Mouse (Mus musculus): ENCODE measurements around the gene Aox2.

The Aox2 gene

GRCm38 (mm10) chr1:58278026-58278425 lies at the start of gene Aox2:
Gene Aox2 (plus strand): TSS chr1:58278326.
- DNase-seq (ENCODE audit: low read depth, low spot score), result no peak

DNA sequence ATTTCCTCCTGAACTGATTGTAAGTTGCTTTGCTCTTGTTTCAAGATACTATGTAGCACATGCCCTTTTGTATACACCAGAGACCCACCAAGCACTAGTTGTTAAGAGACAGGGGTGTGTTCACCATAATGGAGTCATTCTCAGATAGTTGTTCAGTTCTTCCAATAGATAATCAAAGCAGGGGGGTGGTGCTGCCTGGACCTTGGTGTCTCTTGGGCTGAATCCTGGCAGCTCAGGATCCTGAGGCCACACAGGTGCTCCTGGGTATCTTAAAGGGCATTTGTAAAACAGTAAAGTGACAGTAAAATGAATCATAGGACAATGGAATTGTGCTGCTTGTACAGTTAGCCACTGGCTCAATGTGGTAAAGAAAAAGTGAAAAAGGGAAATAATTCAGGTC lies 49.2 kb upstream of the Aox2 start:
- DNase-seq (ENCODE audit: low read depth, low spot score), result no peak

DNA sequence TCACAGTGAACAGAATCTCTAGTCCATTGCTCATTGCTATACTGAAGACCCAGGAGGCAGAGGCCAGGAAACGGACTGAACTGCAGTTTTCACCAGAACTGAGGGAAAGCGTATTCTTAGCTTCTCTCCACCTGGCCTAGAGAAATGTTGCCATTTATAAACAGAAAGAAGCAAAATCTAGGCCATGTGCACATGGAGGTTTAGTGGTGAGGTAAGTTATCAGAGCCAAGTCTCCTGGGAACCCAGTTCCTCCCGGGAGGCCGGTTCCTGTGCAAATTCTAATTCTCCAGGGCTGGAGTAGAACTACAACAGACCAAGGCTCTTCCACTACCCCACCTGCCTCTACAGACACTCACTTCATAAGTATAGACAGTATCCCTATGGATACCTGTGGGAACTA lies 48.4 kb upstream of the Aox2 start:
- no peak for DNase-seq (ENCODE audit: low read depth, low spot score)

GRCm38 (mm10) chr1:58230542-58230941 lies 47.6 kb upstream of the Aox2 start:
- no peak for DNase-seq (ENCODE audit: low read depth, low spot score)

DNA sequence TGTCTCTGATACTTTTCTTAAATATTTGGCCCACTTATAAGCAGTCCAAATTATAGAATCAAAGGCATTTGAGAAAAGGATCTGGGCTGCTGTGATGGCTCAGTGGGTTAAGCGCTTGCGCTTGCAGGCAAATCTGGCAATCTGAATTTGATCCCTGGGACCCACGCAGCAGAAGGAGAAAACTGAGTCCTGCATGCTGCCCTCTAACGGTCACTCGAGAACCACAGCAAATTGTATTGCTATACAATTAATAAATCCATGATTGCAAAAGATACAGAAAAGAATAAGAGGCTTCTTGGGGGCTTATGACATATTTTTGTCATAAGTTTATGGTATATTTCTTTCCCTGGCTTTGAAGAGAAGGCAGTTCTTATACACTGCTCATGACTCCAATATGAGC lies 42.7 kb upstream of the Aox2 start:
- no peak for DNase-seq (ENCODE audit: low read depth, low spot score)

GRCm38 (mm10) chr1:58237527-58238299 lies 40.4 kb upstream of the Aox2 start:
- DNase-seq (ENCODE audit: low read depth, low spot score), result no peak

DNA sequence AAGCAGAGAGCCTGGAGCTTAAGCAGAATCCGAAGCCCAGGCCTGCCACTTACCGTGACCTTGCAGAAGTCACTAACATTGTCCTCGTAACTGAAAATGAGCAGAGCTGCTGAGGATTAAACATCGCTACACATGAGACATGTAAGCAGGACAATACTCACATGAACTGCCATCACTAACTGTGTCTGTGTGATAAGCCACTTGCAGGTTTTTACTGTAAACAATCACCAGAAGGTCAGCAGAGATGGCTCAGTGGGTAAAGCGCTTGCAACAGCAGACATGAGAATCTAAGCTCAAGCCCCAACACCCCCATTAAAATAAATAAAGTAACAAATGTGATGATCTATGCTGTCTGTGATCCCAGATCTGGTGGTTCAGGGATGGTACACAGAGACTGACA lies 39.7 kb upstream of the Aox2 start:
- DNase-seq (ENCODE audit: low read depth, low spot score), result no peak

- no peak for DNase-seq (ENCODE audit: low read depth, low spot score)
These were observed 39.2 kb upstream of the Aox2 start for GRCm38 (mm10) chr1:58238961-58239360.

GRCm38 (mm10) chr1:58240347-58240746 lies 37.8 kb upstream of the Aox2 start:
- peak; percentile 46 for DNase-seq (ENCODE audit: low read depth, low spot score)

- no peak for DNase-seq (ENCODE audit: low read depth, low spot score)
These were observed 33.6 kb upstream of the Aox2 start for GRCm38 (mm10) chr1:58244487-58244886.

- no peak for DNase-seq (ENCODE audit: low read depth, low spot score)
These were observed 29.6 kb upstream of the Aox2 start for GRCm38 (mm10) chr1:58248518-58248917.

DNA sequence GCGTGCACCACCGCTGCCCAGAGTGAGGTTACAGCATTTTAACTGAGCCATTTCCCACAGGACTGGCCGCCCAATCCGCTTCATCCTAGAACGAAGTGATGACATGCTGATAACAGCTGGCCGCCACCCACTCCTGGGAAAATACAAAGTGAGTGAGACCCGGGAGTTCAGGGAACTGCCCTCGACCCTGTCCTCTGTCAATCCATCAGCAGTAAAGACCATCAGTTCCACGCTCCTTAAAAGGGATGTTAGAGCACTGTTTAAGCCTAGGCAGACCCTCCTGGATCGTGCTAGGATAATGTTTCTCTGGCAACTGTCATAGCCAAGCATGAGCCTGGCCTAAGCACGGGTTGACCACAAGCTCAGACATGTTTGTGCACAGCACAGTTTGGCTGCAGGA lies 24.7 kb upstream of the Aox2 start:
- no peak for DNase-seq (ENCODE audit: low read depth, low spot score)

DNA sequence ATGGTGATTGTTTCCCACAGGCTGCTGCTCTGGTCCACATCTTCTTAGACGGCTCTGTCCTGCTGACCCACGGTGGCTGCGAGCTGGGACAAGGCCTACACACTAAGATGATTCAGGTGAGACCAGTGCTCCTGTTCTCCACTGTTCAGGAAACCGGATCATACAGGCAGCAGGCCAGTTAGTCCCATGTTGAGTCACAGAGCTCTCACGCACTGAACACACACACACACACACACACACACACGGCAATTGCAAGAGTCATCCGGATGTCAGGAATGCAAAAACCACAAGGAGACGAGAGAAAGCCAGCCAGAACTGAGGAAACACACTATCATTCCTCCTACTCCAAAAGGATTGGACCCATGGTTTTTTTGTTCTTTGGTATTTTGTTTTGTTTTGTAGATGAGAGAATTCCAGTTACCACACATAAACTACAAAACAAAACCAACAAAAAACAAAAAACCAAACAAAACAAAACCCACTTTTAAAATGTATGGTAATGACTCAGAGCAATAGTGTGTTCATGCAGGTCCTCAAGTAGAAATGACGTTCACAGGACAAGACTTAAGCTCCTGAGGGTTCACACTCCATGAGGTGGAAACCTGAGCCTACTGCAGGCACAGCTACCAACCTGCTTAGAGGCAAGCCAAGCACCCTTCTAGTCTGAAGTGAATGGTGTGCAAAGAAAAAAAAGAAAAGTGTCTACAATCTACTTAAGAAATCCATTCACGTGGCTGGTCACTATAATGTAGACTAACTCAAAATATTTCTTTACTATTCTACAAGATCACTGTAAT lies 20.7 kb upstream of the Aox2 start:
- DNase-seq (ENCODE audit: low read depth, low spot score), result no peak

GRCm38 (mm10) chr1:58260311-58260710 lies 17.8 kb upstream of the Aox2 start:
- DNase-seq (ENCODE audit: low read depth, low spot score), result no peak

GRCm38 (mm10) chr1:58268231-58268630 lies 9.9 kb upstream of the Aox2 start:
- DNase-seq (ENCODE audit: low read depth, low spot score), result no peak

DNA sequence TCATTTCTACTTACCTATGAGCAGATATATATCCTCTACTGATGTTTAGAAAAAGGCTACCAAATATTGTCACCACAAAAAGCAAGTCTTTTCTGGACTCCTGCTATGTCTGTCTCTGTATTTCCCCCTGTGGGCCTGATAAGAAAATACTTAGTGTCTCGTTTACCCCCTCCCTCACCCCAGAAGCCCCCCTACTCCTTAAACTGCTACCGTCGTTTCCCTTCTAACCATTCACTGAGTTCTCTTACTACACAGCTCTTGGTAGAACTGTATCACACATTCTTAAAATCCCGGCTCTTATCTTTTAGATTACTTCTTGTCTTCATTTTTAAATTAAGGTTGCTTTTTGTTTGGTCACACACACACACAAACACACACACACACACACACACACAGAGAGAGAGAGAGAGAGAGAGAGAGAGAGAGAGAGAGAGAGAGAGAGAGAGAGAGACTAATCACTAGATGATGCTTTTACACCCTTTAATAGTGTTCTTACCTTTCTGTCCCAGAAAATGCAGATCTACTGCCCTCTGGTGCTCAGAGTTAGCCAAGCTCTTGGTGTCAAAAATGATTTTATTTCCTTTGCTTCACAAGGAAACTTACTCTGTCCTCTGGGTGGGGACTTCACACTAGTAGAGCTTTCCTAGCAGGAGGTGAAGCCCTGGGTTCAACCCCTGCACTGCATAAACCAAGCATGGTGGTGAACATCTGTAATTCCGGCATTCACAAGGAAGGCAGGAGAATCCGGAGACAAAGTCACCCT lies 7.1 kb upstream of the Aox2 start:
- DNase-seq (ENCODE audit: low read depth, low spot score), result peak; percentile 14

GRCm38 (mm10) chr1:58275879-58276278 lies 2.2 kb upstream of the Aox2 start:
- no peak for DNase-seq (ENCODE audit: low read depth, low spot score)

GRCm38 (mm10) chr1:58278513-58278912 lies 387 bp downstream of the Aox2 start:
- DNase-seq (ENCODE audit: low read depth, low spot score), result no peak

- DNase-seq (ENCODE audit: low read depth, low spot score), result peak; percentile 84
These were observed 2.3 kb downstream of the Aox2 start for GRCm38 (mm10) chr1:58280381-58280780.

DNA sequence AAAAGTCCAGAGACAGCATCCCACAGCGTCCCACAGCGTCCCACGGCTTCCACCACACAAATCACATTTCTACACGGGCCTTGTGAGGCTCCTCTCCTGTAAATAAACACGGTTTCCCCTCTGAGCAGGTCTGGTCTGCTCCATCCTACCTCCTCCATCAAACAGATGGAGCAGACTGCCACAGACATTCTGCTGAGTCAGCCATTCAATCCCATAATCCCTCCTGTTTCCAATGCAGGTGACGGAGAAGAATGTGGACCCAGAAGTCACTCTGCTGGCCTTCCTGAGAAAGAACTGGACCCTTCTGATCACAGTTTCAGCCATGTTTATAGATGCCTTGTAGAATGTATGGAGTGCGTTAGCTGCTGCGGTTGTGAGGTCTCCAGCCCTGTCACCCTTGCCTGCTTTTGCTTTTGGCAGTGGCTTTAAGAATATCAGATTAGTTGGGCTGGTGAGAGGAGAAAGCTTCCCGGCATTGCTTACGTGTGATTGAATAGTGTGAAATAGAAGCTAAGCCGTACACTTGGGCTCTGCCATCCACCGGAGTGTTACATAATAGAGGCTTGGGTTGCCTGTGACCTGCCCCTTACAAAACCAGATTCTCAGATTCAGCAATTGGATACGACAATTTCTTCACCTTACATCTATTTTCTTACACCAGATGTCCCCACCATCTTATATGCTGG lies 3.0 kb downstream of the Aox2 start:
- DNase-seq (ENCODE audit: low read depth, low spot score), result peak; percentile 90

- no peak for DNase-seq (ENCODE audit: low read depth, low spot score)
These were observed 3.5 kb downstream of the Aox2 start for GRCm38 (mm10) chr1:58281625-58281988.

DNA sequence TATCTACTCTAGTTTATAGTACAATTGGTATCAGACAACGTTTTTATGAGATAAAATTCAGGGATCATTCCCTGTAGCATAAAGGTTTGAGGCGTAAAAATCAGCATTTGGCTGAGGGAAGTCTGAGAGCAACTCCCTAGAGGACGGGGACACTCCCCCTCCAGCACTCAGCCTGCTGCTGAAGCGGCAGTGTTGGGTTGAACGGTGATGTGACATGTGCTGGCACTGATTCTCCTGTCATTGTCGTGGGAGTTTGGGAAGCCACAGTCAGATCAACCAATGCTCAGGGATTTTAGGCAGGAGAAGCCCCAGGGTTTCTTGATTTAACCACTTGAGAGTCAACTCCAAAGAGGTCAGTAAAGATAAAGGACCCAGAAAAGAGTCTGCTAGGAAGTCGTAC lies 6.4 kb downstream of the Aox2 start:
- no peak for DNase-seq (ENCODE audit: low read depth, low spot score)

Measured in skeletal muscle tissue, adult 2 months (tissue).